Mouse (Mus musculus): Measurements from ENCODE around the gene Rimbp3. TPM values are rescaled to one million over a fixed set of nuclear protein-coding genes. Genes with fewer than 3 reads are reported as not detected.
A peak's percentile ranks its signal among the peaks of the same experiment; 100 is the strongest.
"Not testable (repeated sequence)": the region's sequence is repeated elsewhere in the genome, so short reads cannot be mapped to it uniquely, and the experiment has no call there.

Gene Rimbp3
- total and polyA plus RNA-seq, 3 experiments, result 0.06 to 0.34 TPM; not detected in 1

GRCm38 (mm10) chr16:17226496-17226895 is 18.1 kb downstream of the Rimbp3 start:
- DNase-seq (ENCODE audit: extremely low read depth), result no peak
- dilution Hi-C loops (cut with MboI; ENCODE audit: extremely low pct_ligation_motif_present, extremely low pct_unique_long_range_greater_than_20kb, low sequenced_read_pairs), result no loop called here
- TF ChIP-seq UBTF (IDR thresholded peaks at IDR 0.05; ENCODE audit: low read depth, low read length) (no peak), TCF12 (IDR thresholded peaks at IDR 0.05; ENCODE audit: low read depth, low read length) (no peak), MXI1 (IDR thresholded peaks at IDR 0.05; ENCODE audit: low read depth, low read length) (no peak), SIN3A (IDR thresholded peaks at IDR 0.05; ENCODE audit: low read length) (no peak), USF1 (IDR thresholded peaks at IDR 0.05; ENCODE audit: low read depth, low read length) (no peak), CTCF (conservative IDR thresholded peaks at IDR 0.05 in 1 of 2, IDR thresholded peaks at IDR 0.05 in 1 of 2; ENCODE audit: low read depth in 2 of 2, low read length in 2 of 2) (no peak)
- H3K9ac ChIP-seq (ENCODE audit: insufficient read depth, low read depth), result no peak overlapping the region
- H3K4me1 ChIP-seq (ENCODE audit: control insufficient read depth in 1 of 2, insufficient read depth in 2 of 2), result peaks cover 0 to 5% of the 10 kb centered on the region in 2 experiments; a peak in 2 of 4 replicates
- no peak overlapping the region for H3K27ac ChIP-seq (ENCODE audit: insufficient read depth, low read depth)
- no peak overlapping the region for H3K4me2 ChIP-seq (ENCODE audit: insufficient read depth, low read depth, poor library complexity, severe bottlenecking)
- no peaks in the 10 kb centered on the region for H3K36me3 ChIP-seq (replicated peaks in 1 of 2; ENCODE audit: control insufficient read depth in 1 of 2, insufficient read depth in 1 of 2, low read length in 1 of 2)
- H3K79me2 ChIP-seq (replicated peaks; ENCODE audit: control insufficient read depth, extremely low read depth, insufficient read depth, poor library complexity, severe bottlenecking), result no peaks in the 10 kb centered on the region
- no peak overlapping the region for H3K4me3 ChIP-seq (replicated peaks in 1 of 3; ENCODE audit: low read depth in 2 of 3, low read length in 2 of 3, poor library complexity in 1 of 3)
- in situ Hi-C loops (cut with MboI; ENCODE audit: low pct_ligation_motif_present, low pct_unique_long_range_greater_than_20kb, low sequenced_read_pairs), result no loop called here
- H3K9me3 ChIP-seq (replicated peaks; ENCODE audit: low read length), result peaks cover 10% of the 10 kb centered on the region
- H3K27me3 ChIP-seq (replicated peaks), result peaks cover 21% of the 10 kb centered on the region

- H3K79me2 ChIP-seq (replicated peaks; ENCODE audit: control insufficient read depth, extremely low read depth, insufficient read depth, poor library complexity, severe bottlenecking), result peaks cover 26% of the 10 kb centered on the region
- H3K27ac ChIP-seq (ENCODE audit: insufficient read depth, low read depth); H3K4me3 ChIP-seq (replicated peaks in 1 of 3; ENCODE audit: low read depth in 2 of 3, low read length in 2 of 3, poor library complexity in 1 of 3); dilution Hi-C loops (cut with MboI; ENCODE audit: extremely low pct_ligation_motif_present, extremely low pct_unique_long_range_greater_than_20kb, low sequenced_read_pairs); H3K36me3 ChIP-seq (replicated peaks in 1 of 2; ENCODE audit: control insufficient read depth in 1 of 2, insufficient read depth in 1 of 2, low read length in 1 of 2); H3K9ac ChIP-seq (ENCODE audit: insufficient read depth, low read depth); DNase-seq (ENCODE audit: extremely low read depth); in situ Hi-C loops (cut with MboI; ENCODE audit: low pct_ligation_motif_present, low pct_unique_long_range_greater_than_20kb, low sequenced_read_pairs); H3K4me2 ChIP-seq (ENCODE audit: insufficient read depth, low read depth, poor library complexity, severe bottlenecking): not testable (repeated sequence)
- H3K9me3 ChIP-seq (replicated peaks; ENCODE audit: low read length), result peaks cover 10% of the 10 kb centered on the region
- H3K4me1 ChIP-seq (ENCODE audit: control insufficient read depth in 1 of 2, insufficient read depth in 2 of 2), result peaks cover 11 to 27% of the 10 kb centered on the region in 2 experiments
- H3K27me3 ChIP-seq (replicated peaks), result peaks cover 13% of the 10 kb centered on the region
- TF ChIP-seq ZNF384 (IDR thresholded peaks at IDR 0.05; ENCODE audit: low read depth, low read length), result peak; percentile 50; the same call in 1 of the 2 replicates
Observed at GRCm38 (mm10) chr16:17231523-17231922, 23.1 kb downstream of the Rimbp3 start.

GRCm38 (mm10) chr16:17232794-17233701 is 24.6 kb downstream of the Rimbp3 start, which contains the start of gene Hic2:
Gene Hic2 (plus strand): TSS chr16:17233572.
- in situ Hi-C loops (cut with MboI; ENCODE audit: low pct_ligation_motif_present, low pct_unique_long_range_greater_than_20kb, low sequenced_read_pairs) (no loop called here), dilution Hi-C loops (cut with MboI; ENCODE audit: extremely low pct_ligation_motif_present, extremely low pct_unique_long_range_greater_than_20kb, low sequenced_read_pairs) (no loop called here)
- no peak; the same call in 1 of the 2 replicates for TF ChIP-seq CHD1 (IDR thresholded peaks at IDR 0.05; ENCODE audit: low read depth, low read length)
- TF ChIP-seq SMC3 (IDR thresholded peaks at IDR 0.05; ENCODE audit: low read depth, low read length), result no peak
- TF ChIP-seq ELF1 (IDR thresholded peaks at IDR 0.05; ENCODE audit: low read depth, low read length), result peak; percentile 61
- TF ChIP-seq MYC (IDR thresholded peaks at IDR 0.05; ENCODE audit: low read depth, low read length), result no peak
- no peak for TF ChIP-seq E2F4 (IDR thresholded peaks at IDR 0.05; ENCODE audit: insufficient replicate concordance, low read depth, low read length)
- peak; percentile 74 for TF ChIP-seq MEF2A (IDR thresholded peaks at IDR 0.05; ENCODE audit: borderline replicate concordance, low read depth, low read length)
- peak; percentile 66; the same call in 1 of the 2 replicates for TF ChIP-seq UBTF (IDR thresholded peaks at IDR 0.05; ENCODE audit: low read depth, low read length)
- TF ChIP-seq EP300 (IDR thresholded peaks at IDR 0.05; ENCODE audit: low read length), result no peak
- TF ChIP-seq JUND (conservative IDR thresholded peaks at IDR 0.05; ENCODE audit: low read depth, low read length), result no peak
- TF ChIP-seq RCOR1 (conservative IDR thresholded peaks at IDR 0.05; ENCODE audit: low read depth, low read length), result no peak; the same call in 1 of the 2 replicates
- no peak for TF ChIP-seq MAFK (IDR thresholded peaks at IDR 0.05; ENCODE audit: insufficient replicate concordance, low read length)
- peak; percentile 63 for TF ChIP-seq HCFC1 (IDR thresholded peaks at IDR 0.05; ENCODE audit: low read depth, low read length)
- peak; percentile 70 for TF ChIP-seq CHD2 (IDR thresholded peaks at IDR 0.05; ENCODE audit: low read length)
- 0 out of 2 replicates have a peak, but pooled peaks have one; percentile 47 for TF ChIP-seq IRF4 (IDR thresholded peaks at IDR 0.05; ENCODE audit: low read depth, low read length)
- 0 out of 2 replicates have a peak, but pooled peaks have one; percentile 11 for TF ChIP-seq JUN (IDR thresholded peaks at IDR 0.05; ENCODE audit: insufficient read depth, low read depth, low read length)
- TF ChIP-seq BHLHE40 (IDR thresholded peaks at IDR 0.05; ENCODE audit: low read depth, low read length), result peak; percentile 20
- TF ChIP-seq MXI1 (IDR thresholded peaks at IDR 0.05; ENCODE audit: low read depth, low read length), result no peak; the same call in 1 of the 2 replicates
- no peak for TF ChIP-seq CTCF (conservative IDR thresholded peaks at IDR 0.05 in 1 of 2, IDR thresholded peaks at IDR 0.05 in 1 of 2; ENCODE audit: low read depth in 2 of 2, low read length in 2 of 2)

More at GRCm38 (mm10) chr16:17232794-17233701, 24.6 kb downstream of the Rimbp3 start, which contains the start of gene Hic2:
- Histone ChIP-seq H3K4me2 (ENCODE audit: insufficient read depth, low read depth, poor library complexity, severe bottlenecking) (peak within 1 kb of the TSS; percentile 68), H3K79me2 (replicated peaks; ENCODE audit: control insufficient read depth, extremely low read depth, insufficient read depth, poor library complexity, severe bottlenecking) (peaks cover 32% of the 10 kb centered on the region), H3K27ac (ENCODE audit: insufficient read depth, low read depth) (peak within 1 kb of the TSS; percentile 33; the same call in 1 of the 2 replicates), H3K9me3 (replicated peaks; ENCODE audit: low read length) (peaks cover 10% of the 10 kb centered on the region), H3K4me1 (ENCODE audit: control insufficient read depth in 1 of 2, insufficient read depth in 2 of 2) (peaks cover 11 to 27% of the 10 kb centered on the region in 2 experiments), H3K27me3 (replicated peaks) (peaks cover 8% of the 10 kb centered on the region), H3K36me3 (replicated peaks in 1 of 2; ENCODE audit: control insufficient read depth in 1 of 2, insufficient read depth in 1 of 2, low read length in 1 of 2) (peaks cover 0 to 5% of the 10 kb centered on the region in 2 experiments), H3K4me3 (replicated peaks in 1 of 3; ENCODE audit: low read depth in 2 of 3, low read length in 2 of 3, poor library complexity in 1 of 3) (peak within 1 kb of the TSS; percentile 78 to 83 (median 79)), H3K9ac (ENCODE audit: insufficient read depth, low read depth) (peak within 1 kb of the TSS; percentile 80)
- peak; percentile 97 for DNase-seq (ENCODE audit: extremely low read depth)
